Mouse (Mus musculus) embryonic facial prominence, embryonic 12.5 days (tissue): ENCODE measurements around the gene Cnp. TPM values are rescaled to one million over a fixed set of nuclear protein-coding genes. Genes with fewer than 3 reads are reported as not detected.

ENCODE experiments used
- ATAC-seq: fragments of 200-750 bp; cut with Nextera tagmentation; 2 replicates; pipeline ENCODE4 v1.8.0; 2017; ENCODE audit not compliant: insufficient number of reproducible peaks, insufficient read depth, low FRiP score, low TSS enrichment
- H3K27ac ChIP-seq: fragments of 300-500 bp; sonication (generic); 2 replicates; pipeline ENCODE4 v1.5.1; 2016; ENCODE audit warnings: mild to moderate bottlenecking
- H3K27me3 ChIP-seq: fragments of 300-500 bp; sonication (generic); 2 replicates; pipeline ENCODE4 v1.6.1; 2016; ENCODE audit warnings: mild to moderate bottlenecking, moderate library complexity
- H3K36me3 ChIP-seq: fragments of 300-500 bp; sonication (generic); 2 replicates; pipeline ENCODE4 v1.6.1; 2016; ENCODE audit warnings: mild to moderate bottlenecking
- H3K4me1 ChIP-seq: fragments of 300-500 bp; sonication (generic); 2 replicates; pipeline ENCODE4 v1.6.1; 2016
- H3K4me2 ChIP-seq: fragments of 300-500 bp; sonication (generic); replicated peaks from 2 replicates; pipeline ENCODE4 v1.6.1; 2016; ENCODE audit warnings: mild to moderate bottlenecking, moderate library complexity
- H3K4me3 ChIP-seq: fragments of 300-500 bp; sonication (generic); 2 replicates; pipeline ENCODE4 v1.5.1; 2016; ENCODE audit warnings: mild to moderate bottlenecking
- H3K9ac ChIP-seq: fragments of 300-500 bp; sonication (generic); 2 replicates; pipeline ENCODE4 v1.6.1; 2016; ENCODE audit warnings: mild to moderate bottlenecking, moderate library complexity
- H3K9me3 ChIP-seq: fragments of 300-500 bp; sonication (generic); 2 replicates; pipeline ENCODE4 v1.6.1; 2016; ENCODE audit warnings: mild to moderate bottlenecking, moderate library complexity
- WGBS: fragments of 180-500 bp; shearing (Covaris S2); methylation state at CpG from one replicate; pipeline ENCODE4 v1.1.7; 2016; 5-methylcytosine and 5-hydroxymethylcytosine counted together
- polyA plus RNA-seq: library from polyadenylated mRNA; unstranded; fragments of >200 nt; fragmentation: Nextera tagmentation; extraction: Ambion mirVana; gene quantifications from 2 replicates; pipeline ENCODE4 v1.2.1, GENCODE M21; 2016

Gene Cnp
- polyA plus RNA-seq, 1 experiment from 2014 or later: 37.2 TPM

GRCm38 (mm10) chr11:100536466-100536865 lies 38.2 kb upstream of the Cnp start:
- Histone ChIP-seq H3K27ac (no peak overlapping the region), H3K27me3 (no peaks in the 10 kb centered on the region), H3K36me3 (no peaks in the 10 kb centered on the region), H3K4me1 (no peaks in the 10 kb centered on the region), H3K4me3 (no peak overlapping the region), H3K9ac (no peak overlapping the region), H3K9me3 (no peaks in the 10 kb centered on the region), H3K4me2 (no peak overlapping the region)
- no peak for ATAC-seq

- no peaks in the 10 kb centered on the region for H3K9me3 ChIP-seq
Observed at GRCm38 (mm10) chr11:100540966-100541365, 33.7 kb upstream of the Cnp start.

GRCm38 (mm10) chr11:100541577-100541976 lies 33.1 kb upstream of the Cnp start:
- ATAC-seq: no peak
- Histone ChIP-seq H3K4me2 (no peak overlapping the region), H3K27ac (no peak overlapping the region), H3K4me1 (peaks cover 7% of the 10 kb centered on the region; the same call in 1 of the 2 replicates), H3K27me3 (no peaks in the 10 kb centered on the region), H3K9me3 (no peaks in the 10 kb centered on the region), H3K36me3 (no peaks in the 10 kb centered on the region), H3K4me3 (no peak overlapping the region), H3K9ac (no peak overlapping the region)
- WGBS: 91% methylated on average over 2 of the region's 2 CpGs

More at GRCm38 (mm10) chr11:100540966-100541365, 33.7 kb upstream of the Cnp start:
- Histone ChIP-seq H3K27me3 (no peaks in the 10 kb centered on the region), H3K9ac (no peak overlapping the region), H3K36me3 (no peaks in the 10 kb centered on the region), H3K4me2 (no peak overlapping the region), H3K27ac (no peak overlapping the region), H3K4me3 (no peak overlapping the region), H3K4me1 (peaks cover 7% of the 10 kb centered on the region; the same call in 1 of the 2 replicates)
- WGBS: 48% methylated on average over 6 of the region's 6 CpGs
- no peak for ATAC-seq

GRCm38 (mm10) chr11:100544832-100545745 lies 29.6 kb upstream of the Cnp start, which contains the start of gene Ttc25:
Gene Ttc25, plus strand, starts transcription at chr11:100545607.
- 5% methylated on average over 28 of the region's 28 CpGs for WGBS
- H3K9ac ChIP-seq: peak within 1 kb of the TSS; percentile 61
- no peaks in the 10 kb centered on the region for H3K9me3 ChIP-seq
- no peaks in the 10 kb centered on the region for H3K27me3 ChIP-seq
- peak; percentile 90 for ATAC-seq
- H3K4me2 ChIP-seq: peak within 1 kb of the TSS; percentile 72
- H3K4me1 ChIP-seq: peaks cover 7% of the 10 kb centered on the region; the same call in 1 of the 2 replicates
- peak within 1 kb of the TSS; percentile 72 for H3K27ac ChIP-seq
- H3K36me3 ChIP-seq: no peaks in the 10 kb centered on the region
- H3K4me3 ChIP-seq: peak within 1 kb of the TSS; percentile 42

- peaks cover 7% of the 10 kb centered on the region; the same call in 1 of the 2 replicates for H3K4me1 ChIP-seq
- H3K9me3 ChIP-seq: no peaks in the 10 kb centered on the region
- no peak for ATAC-seq
- 30% methylated on average over 7 of the region's 7 CpGs for WGBS
- H3K36me3 ChIP-seq: no peaks in the 10 kb centered on the region
- no peak overlapping the region for H3K27ac ChIP-seq
- no peaks in the 10 kb centered on the region for H3K27me3 ChIP-seq
- peak overlapping the region; percentile 61; the same call in 1 of the 2 replicates for H3K9ac ChIP-seq
- peak overlapping the region; percentile 72 for H3K4me2 ChIP-seq
- peak overlapping the region; percentile 42 for H3K4me3 ChIP-seq
Observed at GRCm38 (mm10) chr11:100545746-100546085, 29.0 kb upstream of the Cnp start.

GRCm38 (mm10) chr11:100546955-100547354 lies 27.7 kb upstream of the Cnp start:
- 86% methylated on average over 6 of the region's 6 CpGs for WGBS
- H3K9ac ChIP-seq: no peak overlapping the region
- ATAC-seq: no peak
- H3K4me2 ChIP-seq: no peak overlapping the region
- no peaks in the 10 kb centered on the region for H3K36me3 ChIP-seq
- H3K9me3 ChIP-seq: no peaks in the 10 kb centered on the region
- H3K27ac ChIP-seq: no peak overlapping the region
- H3K4me3 ChIP-seq: no peak overlapping the region
- peaks cover 7% of the 10 kb centered on the region; the same call in 1 of the 2 replicates for H3K4me1 ChIP-seq
- no peaks in the 10 kb centered on the region for H3K27me3 ChIP-seq

GRCm38 (mm10) chr11:100548141-100548540 lies 26.6 kb upstream of the Cnp start:
- Histone ChIP-seq H3K27me3 (no peaks in the 10 kb centered on the region), H3K36me3 (no peaks in the 10 kb centered on the region), H3K4me2 (no peak overlapping the region), H3K9me3 (no peaks in the 10 kb centered on the region), H3K27ac (no peak overlapping the region), H3K4me3 (no peak overlapping the region), H3K9ac (no peak overlapping the region), H3K4me1 (peaks cover 7% of the 10 kb centered on the region; the same call in 1 of the 2 replicates)
- 82% methylated on average over 6 of the region's 6 CpGs for WGBS
- no peak for ATAC-seq

GRCm38 (mm10) chr11:100549466-100549865 lies 25.2 kb upstream of the Cnp start:
- H3K4me2 ChIP-seq: no peak overlapping the region
- no peak overlapping the region for H3K9ac ChIP-seq
- H3K4me1 ChIP-seq: peaks cover 7% of the 10 kb centered on the region; the same call in 1 of the 2 replicates
- no peaks in the 10 kb centered on the region for H3K27me3 ChIP-seq
- no peak for ATAC-seq
- H3K36me3 ChIP-seq: no peaks in the 10 kb centered on the region
- no peak overlapping the region for H3K4me3 ChIP-seq
- H3K27ac ChIP-seq: no peak overlapping the region
- H3K9me3 ChIP-seq: no peaks in the 10 kb centered on the region
- 84% methylated on average over 8 of the region's 8 CpGs for WGBS

GRCm38 (mm10) chr11:100550101-100550500 lies 24.6 kb upstream of the Cnp start:
- H3K27ac ChIP-seq: no peak overlapping the region
- ATAC-seq: no peak
- H3K4me1 ChIP-seq: peaks cover 3% of the 10 kb centered on the region; the same call in 1 of the 2 replicates
- no peaks in the 10 kb centered on the region for H3K27me3 ChIP-seq
- H3K4me2 ChIP-seq: no peak overlapping the region
- no peaks in the 10 kb centered on the region for H3K9me3 ChIP-seq
- H3K9ac ChIP-seq: no peak overlapping the region
- no peak overlapping the region for H3K4me3 ChIP-seq
- no peaks in the 10 kb centered on the region for H3K36me3 ChIP-seq
- WGBS: 70% methylated on average over 6 of the region's 6 CpGs

- H3K27me3 ChIP-seq: no peaks in the 10 kb centered on the region
- 78% methylated on average over 4 of the region's 4 CpGs for WGBS
- H3K4me3 ChIP-seq: no peak overlapping the region
- ATAC-seq: no peak
- H3K36me3 ChIP-seq: no peaks in the 10 kb centered on the region
- H3K9me3 ChIP-seq: no peaks in the 10 kb centered on the region
- H3K9ac ChIP-seq: no peak overlapping the region
- no peaks in the 10 kb centered on the region for H3K4me1 ChIP-seq
- no peak overlapping the region for H3K4me2 ChIP-seq
- H3K27ac ChIP-seq: no peak overlapping the region
Observed at GRCm38 (mm10) chr11:100552842-100553241, 21.9 kb upstream of the Cnp start.

- no peak overlapping the region for H3K27ac ChIP-seq
- no peaks in the 10 kb centered on the region for H3K9me3 ChIP-seq
- H3K4me2 ChIP-seq: peak overlapping the region; percentile 19; the same call in 1 of the 2 replicates
- H3K4me1 ChIP-seq: no peaks in the 10 kb centered on the region
- H3K36me3 ChIP-seq: no peaks in the 10 kb centered on the region
- no peak overlapping the region for H3K9ac ChIP-seq
- no peak overlapping the region for H3K4me3 ChIP-seq
- no peak for ATAC-seq
- no peaks in the 10 kb centered on the region for H3K27me3 ChIP-seq
- 24% methylated on average over 11 of the region's 11 CpGs for WGBS
Observed at GRCm38 (mm10) chr11:100555583-100555982, 19.1 kb upstream of the Cnp start.

GRCm38 (mm10) chr11:100557563-100557962 lies 17.1 kb upstream of the Cnp start:
- Histone ChIP-seq H3K27ac (no peak overlapping the region), H3K9ac (no peak overlapping the region), H3K4me1 (no peaks in the 10 kb centered on the region), H3K36me3 (no peaks in the 10 kb centered on the region), H3K4me3 (no peak overlapping the region), H3K27me3 (no peaks in the 10 kb centered on the region), H3K9me3 (no peaks in the 10 kb centered on the region), H3K4me2 (no peak overlapping the region)
- 71% methylated on average over 3 of the region's 3 CpGs for WGBS
- no peak for ATAC-seq
